ENCODE assay signal across 8 mouse cellular contexts in genomic region chr4:152095937-152096910, GRCm38 (mm10). TPM values are rescaled to one million over a fixed set of nuclear protein-coding genes. Genes with fewer than 3 reads are reported as not detected.
A peak's percentile ranks its signal among the peaks of the same experiment; 100 is the strongest.
DNase-seq lines count a peak whose midpoint lies in the region; ATAC-seq and TF ChIP-seq lines count a peak whose summit lies in the region.
"Had no signal": no experiment of that assay in that cellular context is flagged by ENCODE, and none has a peak within 500 bp of the region (broad histone marks: within the 10 kb centered on the region; RNA-seq: fewer than 3 reads in every experiment).

No protein-coding gene starts in this region.

- WGBS in embryonic facial prominence, embryonic 14.5 days, result 33% methylated on average over 19 of the region's 27 CpGs
- WGBS in heart, embryonic 14.5 days, result 20% methylated on average over 26 of the region's 27 CpGs
- 38% methylated on average over 27 of the region's 27 CpGs for WGBS in kidney, postnatal 0 days
- 48% methylated on average over 27 of the region's 27 CpGs for WGBS in small intestine, adult 2 months

- peaks cover 21% of the 10 kb centered on the region for H3K4me1 ChIP-seq in embryonic facial prominence, embryonic 14.5 days (ENCODE audit: control insufficient read depth, insufficient read depth, low read length)
- H3K4me1 ChIP-seq in heart, embryonic 14.5 days (ENCODE audit: control insufficient read depth in 2 of 2, insufficient read depth in 2 of 2, low read length in 2 of 2), result peaks cover 14 to 36% of the 10 kb centered on the region in 2 experiments
- peaks cover 12% of the 10 kb centered on the region; the same call in 1 of the 2 replicates for H3K4me1 ChIP-seq in kidney, postnatal 0 days (replicated peaks; ENCODE audit: insufficient read depth, low read length)
- no peaks in the 10 kb centered on the region for H3K4me1 ChIP-seq in small intestine, adult 2 months (ENCODE audit: control insufficient read depth, insufficient read depth, insufficient read length, low read length)

- no peak overlapping the region for H3K9ac ChIP-seq in embryonic facial prominence, embryonic 14.5 days (ENCODE audit: low read depth, low read length)
- H3K9ac ChIP-seq in heart, embryonic 14.5 days (ENCODE audit: low read length), result peak overlapping the region; percentile 72
- H3K9ac ChIP-seq in kidney, postnatal 0 days (ENCODE audit: low read depth, low read length), result peak overlapping the region; percentile 38; the same call in 1 of the 2 replicates

- peak overlapping the region; percentile 48; the same call in 1 of the 2 replicates for H3K27ac ChIP-seq in embryonic facial prominence, embryonic 14.5 days (replicated peaks; ENCODE audit: low read depth, low read length)
- peak overlapping the region; percentile 84 to 86 for H3K27ac ChIP-seq in heart, embryonic 14.5 days (replicated peaks in 1 of 2; ENCODE audit: control insufficient read depth in 1 of 2, insufficient read depth in 1 of 2, low read depth in 2 of 2, low read length in 2 of 2)
- peak overlapping the region; percentile 70 for H3K27ac ChIP-seq in kidney, postnatal 0 days
- H3K27ac ChIP-seq in small intestine, adult 2 months (ENCODE audit: insufficient read depth, low read depth, low read length), result peak overlapping the region; percentile 57
- H3K27ac ChIP-seq: macrophage had no signal

- peak overlapping the region; percentile 17; the same call in 1 of the 2 replicates for H3K4me3 ChIP-seq in embryonic facial prominence, embryonic 14.5 days (ENCODE audit: low read depth, low read length)
- H3K4me3 ChIP-seq in heart, embryonic 14.5 days (ENCODE audit: control insufficient read depth in 1 of 2, insufficient read depth in 1 of 2, low read depth in 1 of 2, low read length in 2 of 2), result peak overlapping the region; percentile 43 to 50
- H3K4me3 ChIP-seq in kidney, postnatal 0 days (replicated peaks; ENCODE audit: low read depth, low read length), result peak overlapping the region; percentile 33
- H3K4me3 ChIP-seq in small intestine, adult 2 months (ENCODE audit: low read depth, low read length), result peak overlapping the region; percentile 57

- no peak for TF ChIP-seq POLR2A in small intestine, adult 2 months (IDR thresholded peaks at IDR 0.05; ENCODE audit: low read depth, low read length)

- no peaks in the 10 kb centered on the region for H3K27me3 ChIP-seq in embryonic facial prominence, embryonic 14.5 days (replicated peaks; ENCODE audit: control insufficient read depth, insufficient read depth, low read length)
- no peaks in the 10 kb centered on the region for H3K27me3 ChIP-seq in heart, embryonic 14.5 days (ENCODE audit: control insufficient read depth, insufficient read depth, low read length)
- no peaks in the 10 kb centered on the region for H3K27me3 ChIP-seq in kidney, postnatal 0 days (ENCODE audit: insufficient read depth, low read length)
- no peaks in the 10 kb centered on the region for H3K27me3 ChIP-seq in small intestine, adult 2 months (ENCODE audit: control insufficient read depth, insufficient read depth, low read length)

- ATAC-seq in embryonic facial prominence, embryonic 14.5 days (ENCODE audit: low read depth), result 0 out of 2 replicates have a peak, but pooled peaks have one; percentile 7
- peak; percentile 33; the same call in 1 of the 2 replicates for ATAC-seq in heart, embryonic 14.5 days (ENCODE audit: insufficient number of reproducible peaks, insufficient read depth, low FRiP score, low read depth)
- peak; percentile 38 for ATAC-seq in kidney, postnatal 0 days (replicated peaks; ENCODE audit: low FRiP score, low read depth)

- peak overlapping the region; percentile 18; the same call in 1 of the 2 replicates for H3K4me2 ChIP-seq in embryonic facial prominence, embryonic 14.5 days (ENCODE audit: low read depth, low read length)
- peak overlapping the region; percentile 43 for H3K4me2 ChIP-seq in heart, embryonic 14.5 days (ENCODE audit: low read length)
- peak overlapping the region; percentile 39 for H3K4me2 ChIP-seq in kidney, postnatal 0 days (ENCODE audit: low read length)

- TF ChIP-seq CTCF in kidney, postnatal 0 days (IDR thresholded peaks at IDR 0.05; ENCODE audit: low read depth), result peak; percentile 78
- peak; percentile 90 for TF ChIP-seq CTCF in small intestine, adult 2 months (IDR thresholded peaks at IDR 0.05; ENCODE audit: extremely low read depth, insufficient read length, insufficient replicate concordance, low read depth, low read length)

- DNase-seq in ES-CJ7 (ENCODE audit: low read depth, low spot score), result peak; percentile 76
- DNase-seq in adrenal gland, postnatal 36 days, result peak; percentile 87 to 91
- no peak for DNase-seq in embryonic facial prominence, embryonic 14.5 days (ENCODE audit: low spot score)
- no peak for DNase-seq in kidney, postnatal 0 days (ENCODE audit: low spot score)
- DNase-seq in lung, postnatal 36 days, result peak; percentile 94

- H3K36me3 ChIP-seq in embryonic facial prominence, embryonic 14.5 days (ENCODE audit: control insufficient read depth, insufficient read depth, low read length), result no peaks in the 10 kb centered on the region
- no peaks in the 10 kb centered on the region for H3K36me3 ChIP-seq in heart, embryonic 14.5 days (ENCODE audit: control insufficient read depth, insufficient read depth, low read length)
- H3K36me3 ChIP-seq in kidney, postnatal 0 days (ENCODE audit: insufficient read depth, low read length), result no peaks in the 10 kb centered on the region
- H3K36me3 ChIP-seq in small intestine, adult 2 months (ENCODE audit: control insufficient read depth, insufficient read depth, low read length), result no peaks in the 10 kb centered on the region

- H3K9me3 ChIP-seq in embryonic facial prominence, embryonic 14.5 days (ENCODE audit: control insufficient read depth, low read length), result no peaks in the 10 kb centered on the region
- H3K9me3 ChIP-seq in heart, embryonic 14.5 days (ENCODE audit: control insufficient read depth, low read length), result no peaks in the 10 kb centered on the region
- no peaks in the 10 kb centered on the region for H3K9me3 ChIP-seq in kidney, postnatal 0 days (replicated peaks; ENCODE audit: low read length)

RNA-seq across cellular contexts. Expression of gene Tnfrsf25, which starts 19.5 kb away (rescaled TPM):
- 1 to 10 TPM; 1.7 to 3.0 TPM for total RNA-seq in adrenal gland, postnatal 36 days (2021)
- 0.65 and 1.4 TPM in 2 replicates for polyA plus RNA-seq in embryonic facial prominence, embryonic 14.5 days (2014; fragmentation: Nextera tagmentation; extraction: Ambion mirVana)
- polyA plus RNA-seq in heart, embryonic 14.5 days (2014; fragmentation: Nextera tagmentation; extraction: Ambion mirVana), result 0.34 and 0.43 TPM in 2 replicates
- 0.68 and 0.83 TPM in 2 replicates for polyA plus RNA-seq in kidney, postnatal 0 days (2015; fragmentation: Nextera tagmentation; extraction: Ambion mirVana)
- 1.9 and 3.8 TPM in 2 replicates for polyA plus RNA-seq in small intestine, adult 2 months (2012; rRNA removed)

RNA-seq across cellular contexts. Expression of gene Plekhg5, which starts 23.9 kb away (rescaled TPM):
- 10 to 100 TPM; 10.0 to 13.5 TPM for total RNA-seq in adrenal gland, postnatal 36 days (2021)
- polyA plus RNA-seq in embryonic facial prominence, embryonic 14.5 days (2014; fragmentation: Nextera tagmentation; extraction: Ambion mirVana), result 12.0 and 13.4 TPM in 2 replicates
- 8.5 and 8.6 TPM in 2 replicates for polyA plus RNA-seq in heart, embryonic 14.5 days (2014; fragmentation: Nextera tagmentation; extraction: Ambion mirVana)
- polyA plus RNA-seq in kidney, postnatal 0 days (2015; fragmentation: Nextera tagmentation; extraction: Ambion mirVana), result 18.3 and 19.3 TPM in 2 replicates
- polyA plus RNA-seq in small intestine, adult 2 months (2012; rRNA removed), result 7.0 and 15.7 TPM in 2 replicates

RNA-seq across cellular contexts. Expression of gene Espn, which starts 55.9 kb away (rescaled TPM):
- total RNA-seq in adrenal gland, postnatal 36 days (2021), result 1 to 10 TPM; 1.2 to 1.5 TPM
- 4.2 and 4.4 TPM in 2 replicates for polyA plus RNA-seq in embryonic facial prominence, embryonic 14.5 days (2014; fragmentation: Nextera tagmentation; extraction: Ambion mirVana)
- 0.63 and 0.76 TPM in 2 replicates for polyA plus RNA-seq in heart, embryonic 14.5 days (2014; fragmentation: Nextera tagmentation; extraction: Ambion mirVana)
- polyA plus RNA-seq in kidney, postnatal 0 days (2015; fragmentation: Nextera tagmentation; extraction: Ambion mirVana), result 32.9 and 35.0 TPM in 2 replicates
- polyA plus RNA-seq in small intestine, adult 2 months (2012; rRNA removed), result 124 and 572 TPM in 2 replicates

RNA-seq across cellular contexts. Expression of gene Nol9, which starts 57.1 kb away (rescaled TPM):
- 10 to 100 TPM; 24.8 to 27.3 TPM for total RNA-seq in adrenal gland, postnatal 36 days (2021)
- 25.1 and 26.5 TPM in 2 replicates for polyA plus RNA-seq in embryonic facial prominence, embryonic 14.5 days (2014; fragmentation: Nextera tagmentation; extraction: Ambion mirVana)
- polyA plus RNA-seq in heart, embryonic 14.5 days (2014; fragmentation: Nextera tagmentation; extraction: Ambion mirVana), result 16.2 and 16.8 TPM in 2 replicates
- 20.0 and 20.5 TPM in 2 replicates for polyA plus RNA-seq in kidney, postnatal 0 days (2015; fragmentation: Nextera tagmentation; extraction: Ambion mirVana)
- 9.7 and 14.3 TPM in 2 replicates for polyA plus RNA-seq in small intestine, adult 2 months (2012; rRNA removed)

RNA-seq across cellular contexts. Expression of gene Tas1r1, which starts 57.9 kb away (rescaled TPM):
- not detected for total RNA-seq in adrenal gland, postnatal 36 days (2021)
- 1.2 and 1.5 TPM in 2 replicates for polyA plus RNA-seq in embryonic facial prominence, embryonic 14.5 days (2014; fragmentation: Nextera tagmentation; extraction: Ambion mirVana)
- polyA plus RNA-seq in heart, embryonic 14.5 days (2014; fragmentation: Nextera tagmentation; extraction: Ambion mirVana), result 0.09 and 0.20 TPM in 2 replicates
- polyA plus RNA-seq in kidney, postnatal 0 days (2015; fragmentation: Nextera tagmentation; extraction: Ambion mirVana), result 0.39 and 0.45 TPM in 2 replicates
- polyA plus RNA-seq in small intestine, adult 2 months (2012; rRNA removed), result 0.05 TPM in 1 of 2 replicates, not detected in the other
- polyA plus RNA-seq: macrophage had no signal

Comparison
In these comparisons a context has a peak if more than half of its experiments do, and no peak if none do; other contexts are left out.
1. DNase-seq: peak in ES-CJ7 (single experiment), adrenal gland, postnatal 36 days (2 of 2) and lung, postnatal 36 days (single experiment); none in embryonic facial prominence, embryonic 14.5 days (single experiment) and kidney, postnatal 0 days (single experiment).
2. Peak in every context shown above with its lines, with median percentiles within 50 percentile points of each other: ATAC-seq, H3K27ac ChIP-seq, H3K4me2 ChIP-seq and H3K4me3 ChIP-seq.